Mouse (Mus musculus) lung, adult 2 months (tissue): Measurements from ENCODE around the gene Lmtk3.

Experiments
- CTCF ChIP-seq: fragments of 200-500 bp; IDR thresholded peaks from 2 replicates; pipeline ENCODE4 v1.5.1; 2011; ENCODE audit warnings: mild to moderate bottlenecking, low read length, control low read depth; ENCODE audit not compliant: insufficient read depth
- POLR2A ChIP-seq: fragments of 200-500 bp; IDR thresholded peaks from 2 replicates; pipeline ENCODE4 v1.6.1; 2011; ENCODE audit warnings: low read depth, mild to moderate bottlenecking, control low read depth, low read length, borderline replicate concordance; ENCODE audit errors: extremely low read depth

GRCm38 (mm10) chr7:45812921-45813320 lies 29.4 kb downstream of the Lmtk3 start:
- TF ChIP-seq POLR2A (no peak), CTCF (no peak)
